Mouse (Mus musculus) hindbrain, embryonic 13.5 days (tissue): ENCODE measurements around the gene Vps25. TPM values are rescaled to one million over a fixed set of nuclear protein-coding genes. Genes with fewer than 3 reads are reported as not detected.

Experiments used
- ATAC-seq: fragments of 200-750 bp; cut with Nextera tagmentation; 2 replicates; pipeline ENCODE4 v1.8.0; 2017; ENCODE audit warnings: moderate TSS enrichment; ENCODE audit not compliant: low FRiP score
- H3K27ac ChIP-seq: fragments of 300-500 bp; sonication (generic); 2 replicates; pipeline ENCODE4 v1.5.1; 2015; ENCODE audit warnings: inconsistent platforms, mild to moderate bottlenecking, moderate library complexity
- H3K27me3 ChIP-seq: fragments of 300-500 bp; sonication (generic); 2 replicates; pipeline ENCODE4 v1.6.1; 2015; ENCODE audit warnings: mild to moderate bottlenecking, inconsistent platforms
- H3K36me3 ChIP-seq: fragments of 300-500 bp; sonication (generic); 2 replicates; pipeline ENCODE4 v1.6.1; 2015; ENCODE audit warnings: mild to moderate bottlenecking, inconsistent platforms
- H3K4me1 ChIP-seq: fragments of 300-500 bp; sonication (generic); replicated peaks from 2 replicates; pipeline ENCODE4 v1.6.1; 2015; ENCODE audit warnings: inconsistent platforms
- H3K4me2 ChIP-seq: fragments of 300-500 bp; sonication (generic); 2 replicates; pipeline ENCODE4 v1.6.1; 2015; ENCODE audit warnings: inconsistent platforms, mild to moderate bottlenecking, moderate library complexity
- H3K4me3 ChIP-seq: fragments of 300-500 bp; sonication (generic); 2 replicates; pipeline ENCODE4 v1.5.1; 2015; ENCODE audit warnings: mild to moderate bottlenecking, inconsistent platforms
- H3K9ac ChIP-seq: fragments of 300-500 bp; sonication (generic); 2 replicates; pipeline ENCODE4 v1.6.1; 2015; ENCODE audit warnings: mild to moderate bottlenecking, inconsistent platforms
- H3K9me3 ChIP-seq: fragments of 300-500 bp; sonication (generic); 2 replicates; pipeline ENCODE4 v1.6.1; 2016; ENCODE audit warnings: inconsistent platforms
- WGBS: fragments of 180-500 bp; shearing (Covaris S2); methylation state at CpG from one replicate; pipeline ENCODE4 v1.1.7; 2015; 5-methylcytosine and 5-hydroxymethylcytosine counted together
- polyA plus RNA-seq: library from polyadenylated mRNA; unstranded; fragments of >200 nt; fragmentation: Nextera tagmentation; extraction: Ambion mirVana; gene quantifications from 2 replicates; pipeline ENCODE4 v1.2.1, GENCODE M21; 2015

The Vps25 gene
- polyA plus RNA-seq, 1 experiment from 2014 or later, result 110 TPM

- no peaks in the 10 kb centered on the region for H3K36me3 ChIP-seq
- peaks cover 19% of the 10 kb centered on the region for H3K27me3 ChIP-seq
- H3K4me1 ChIP-seq, result peaks cover 19% of the 10 kb centered on the region
- H3K27ac ChIP-seq, result no peak overlapping the region; the same call in 1 of the 2 replicates
- H3K4me2 ChIP-seq, result no peak overlapping the region
- no peak for ATAC-seq
- WGBS, result 11% methylated on average over 5 of the region's 5 CpGs
- H3K4me3 ChIP-seq, result no peak overlapping the region
- H3K9ac ChIP-seq, result no peak overlapping the region
- H3K9me3 ChIP-seq, result no peaks in the 10 kb centered on the region
Observed at GRCm38 (mm10) chr11:101230526-101230925, 23.0 kb upstream of the Vps25 start.

- WGBS, result 10% methylated on average over 18 of the region's 18 CpGs
- Histone ChIP-seq H3K9me3 (no peaks in the 10 kb centered on the region), H3K9ac (no peak overlapping the region), H3K36me3 (no peaks in the 10 kb centered on the region), H3K4me3 (no peak overlapping the region), H3K4me2 (peak overlapping the region; percentile 20), H3K27ac (peak overlapping the region; percentile 74), H3K4me1 (peaks cover 15% of the 10 kb centered on the region; the same call in 1 of the 2 replicates), H3K27me3 (peaks cover 19% of the 10 kb centered on the region)
- no peak for ATAC-seq
Observed at GRCm38 (mm10) chr11:101230991-101231871, 22.3 kb upstream of the Vps25 start.

GRCm38 (mm10) chr11:101232010-101232839 is 21.3 kb upstream of the Vps25 start:
- 64% methylated on average over 6 of the region's 6 CpGs for WGBS
- Histone ChIP-seq H3K36me3 (no peaks in the 10 kb centered on the region), H3K4me2 (0 out of 2 replicates have a peak overlapping the region, but pooled peaks have one; percentile 20), H3K9ac (no peak overlapping the region), H3K4me3 (no peak overlapping the region), H3K4me1 (peaks cover 12% of the 10 kb centered on the region; the same call in 1 of the 2 replicates), H3K27ac (peak overlapping the region; percentile 74), H3K9me3 (no peaks in the 10 kb centered on the region), H3K27me3 (peaks cover 19% of the 10 kb centered on the region)
- ATAC-seq, result no peak

GRCm38 (mm10) chr11:101233240-101233639 is 20.3 kb upstream of the Vps25 start:
- Histone ChIP-seq H3K27me3 (peaks cover 16% of the 10 kb centered on the region), H3K36me3 (no peaks in the 10 kb centered on the region), H3K4me2 (no peak overlapping the region), H3K9me3 (no peaks in the 10 kb centered on the region), H3K27ac (no peak overlapping the region), H3K4me1 (peaks cover 12% of the 10 kb centered on the region; the same call in 1 of the 2 replicates), H3K9ac (no peak overlapping the region), H3K4me3 (no peak overlapping the region)
- WGBS, result 78% methylated on average over 1 of the region's 1 CpGs
- ATAC-seq, result no peak

GRCm38 (mm10) chr11:101234124-101234523 is 19.4 kb upstream of the Vps25 start:
- Histone ChIP-seq H3K36me3 (no peaks in the 10 kb centered on the region), H3K4me3 (no peak overlapping the region), H3K9me3 (no peaks in the 10 kb centered on the region), H3K4me1 (peaks cover 12% of the 10 kb centered on the region; the same call in 1 of the 2 replicates), H3K9ac (no peak overlapping the region), H3K4me2 (no peak overlapping the region), H3K27me3 (peaks cover 14% of the 10 kb centered on the region; the same call in 1 of the 2 replicates), H3K27ac (no peak overlapping the region)
- no peak for ATAC-seq

GRCm38 (mm10) chr11:101235429-101235828 is 18.1 kb upstream of the Vps25 start:
- Histone ChIP-seq H3K4me2 (no peak overlapping the region), H3K4me3 (no peak overlapping the region), H3K4me1 (peaks cover 12% of the 10 kb centered on the region; the same call in 1 of the 2 replicates), H3K9me3 (no peaks in the 10 kb centered on the region), H3K27ac (no peak overlapping the region), H3K9ac (no peak overlapping the region), H3K36me3 (no peaks in the 10 kb centered on the region), H3K27me3 (peaks cover 14% of the 10 kb centered on the region; the same call in 1 of the 2 replicates)
- no peak for ATAC-seq

- H3K4me2 ChIP-seq, result no peak overlapping the region
- 0 out of 2 replicates have a peak, but pooled peaks cover 3% of the 10 kb centered on the region for H3K27me3 ChIP-seq
- no peak overlapping the region for H3K4me3 ChIP-seq
- H3K36me3 ChIP-seq, result no peaks in the 10 kb centered on the region
- no peak for ATAC-seq
- H3K9me3 ChIP-seq, result no peaks in the 10 kb centered on the region
- no peak overlapping the region for H3K9ac ChIP-seq
- H3K4me1 ChIP-seq, result 0 out of 2 replicates have a peak, but pooled peaks cover under 1% of the 10 kb centered on the region
- WGBS, result 95% methylated on average over 5 of the region's 5 CpGs
- H3K27ac ChIP-seq, result no peak overlapping the region
Observed at GRCm38 (mm10) chr11:101236782-101237181, 16.7 kb upstream of the Vps25 start.

GRCm38 (mm10) chr11:101238071-101238647 is 15.3 kb upstream of the Vps25 start:
- no peak for ATAC-seq
- no peaks in the 10 kb centered on the region for H3K36me3 ChIP-seq
- no peak overlapping the region for H3K4me2 ChIP-seq
- H3K27ac ChIP-seq, result 0 out of 2 replicates have a peak overlapping the region, but pooled peaks have one; percentile 23
- H3K4me3 ChIP-seq, result no peak overlapping the region
- H3K9ac ChIP-seq, result no peak overlapping the region
- H3K4me1 ChIP-seq, result no peaks in the 10 kb centered on the region
- H3K9me3 ChIP-seq, result no peaks in the 10 kb centered on the region
- 57% methylated on average over 5 of the region's 5 CpGs for WGBS
- 0 out of 2 replicates have a peak, but pooled peaks cover 8% of the 10 kb centered on the region for H3K27me3 ChIP-seq

- H3K4me3 ChIP-seq, result no peak overlapping the region
- peaks cover 56% of the 10 kb centered on the region for H3K27me3 ChIP-seq
- peak overlapping the region; percentile 96; the same call in 1 of the 2 replicates for H3K4me2 ChIP-seq
- H3K36me3 ChIP-seq, result no peaks in the 10 kb centered on the region
- no peak for ATAC-seq
- H3K27ac ChIP-seq, result no peak overlapping the region; the same call in 1 of the 2 replicates
- 35% methylated on average over 4 of the region's 4 CpGs for WGBS
- H3K9ac ChIP-seq, result no peak overlapping the region
- no peaks in the 10 kb centered on the region for H3K9me3 ChIP-seq
- peaks cover 16% of the 10 kb centered on the region for H3K4me1 ChIP-seq
Observed at GRCm38 (mm10) chr11:101245071-101245470, 8.4 kb upstream of the Vps25 start.

GRCm38 (mm10) chr11:101245855-101246701 is 7.4 kb upstream of the Vps25 start, which contains the start of gene Ramp2:
Gene Ramp2 (plus strand): TSS chr11:101246028.
- peak; percentile 68 for ATAC-seq

GRCm38 (mm10) chr11:101246702-101247012 is 6.8 kb upstream of the Vps25 start:
- H3K4me1 ChIP-seq, result peaks cover 16% of the 10 kb centered on the region
- H3K4me2 ChIP-seq, result peak overlapping the region; percentile 96
- H3K27me3 ChIP-seq, result peaks cover 56% of the 10 kb centered on the region
- H3K4me3 ChIP-seq, result peak overlapping the region; percentile 59
- H3K36me3 ChIP-seq, result no peaks in the 10 kb centered on the region
- WGBS, result 2% methylated on average over 7 of the region's 7 CpGs
- peak overlapping the region; percentile 82 for H3K9ac ChIP-seq
- no peaks in the 10 kb centered on the region for H3K9me3 ChIP-seq
- H3K27ac ChIP-seq, result peak overlapping the region; percentile 60
- ATAC-seq, result peak; percentile 32; the same call in 1 of the 2 replicates

More at GRCm38 (mm10) chr11:101245855-101246701, 7.4 kb upstream of the Vps25 start, which contains the start of gene Ramp2:
- peak within 1 kb of the TSS; percentile 60 for H3K27ac ChIP-seq
- peak within 1 kb of the TSS; percentile 82 for H3K9ac ChIP-seq
- no peaks in the 10 kb centered on the region for H3K36me3 ChIP-seq
- H3K27me3 ChIP-seq, result peaks cover 56% of the 10 kb centered on the region
- WGBS, result under 1% methylated on average over 59 of the region's 63 CpGs
- peak within 1 kb of the TSS; percentile 59 for H3K4me3 ChIP-seq
- peaks cover 16% of the 10 kb centered on the region for H3K4me1 ChIP-seq
- H3K4me2 ChIP-seq, result peak within 1 kb of the TSS; percentile 96
- H3K9me3 ChIP-seq, result no peaks in the 10 kb centered on the region
